Mouse (Mus musculus): ENCODE measurements at regions not wholly inside any gene's neighbourhood (a gene's known extent, or its start where the extent isn't known, plus 50 kb on each side); places are given as distances from the start of the nearest gene placed in this dataset.

DNA sequence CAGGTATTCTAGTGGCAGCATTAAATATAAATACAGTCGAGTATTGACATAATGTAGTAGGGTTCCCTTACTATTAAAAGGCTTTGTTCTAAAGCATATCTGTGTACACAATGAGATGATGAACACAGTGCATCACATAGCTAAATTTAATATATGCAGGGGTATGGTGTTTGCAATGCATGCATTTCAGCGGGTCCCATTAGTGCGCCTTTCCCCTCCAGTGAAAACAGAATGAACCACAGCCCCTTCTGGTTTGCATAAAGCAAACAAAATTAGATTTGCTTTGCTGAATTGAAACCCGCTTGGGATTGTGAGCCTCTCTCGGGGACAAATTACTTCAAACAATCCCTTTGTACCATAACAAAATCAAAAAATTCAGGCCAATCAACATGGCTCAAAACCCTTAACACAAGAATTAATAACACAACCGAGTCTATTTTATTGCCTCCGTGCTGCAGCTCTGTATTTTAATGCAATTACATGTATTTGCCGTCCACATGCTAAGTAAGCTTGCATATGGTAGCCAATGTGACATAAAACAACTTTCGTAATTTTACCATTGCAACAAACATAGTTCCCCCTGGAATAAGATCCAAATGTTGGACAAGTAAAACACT, 562.6 kb upstream of the Pou3f2 start:
- no peak for TF ChIP-seq MAX (IDR thresholded peaks at IDR 0.05; ENCODE audit: low read length)
- no peak for TF ChIP-seq UBTF (IDR thresholded peaks at IDR 0.05; ENCODE audit: borderline replicate concordance, insufficient read depth, low read depth, low read length)
- no peak for TF ChIP-seq ZC3H11A (IDR thresholded peaks at IDR 0.05; ENCODE audit: low read depth, low read length)
- TF ChIP-seq CTCF (IDR thresholded peaks at IDR 0.05 in 2 of 3, conservative IDR thresholded peaks at IDR 0.05 in 1 of 3; ENCODE audit: control insufficient read depth in 1 of 3, insufficient read depth in 1 of 3, low read depth in 2 of 3, low read length in 3 of 3, poor library complexity in 1 of 3, severe bottlenecking in 1 of 3): no peak
- TF ChIP-seq POLR2A (IDR thresholded peaks at IDR 0.05; ENCODE audit: control insufficient read depth in 1 of 2, insufficient read depth in 1 of 2, low read depth in 1 of 2, low read length in 2 of 2, poor library complexity in 1 of 2): no peak
- no peak for TF ChIP-seq MAZ (IDR thresholded peaks at IDR 0.05; ENCODE audit: low read depth, low read length)
- no peak for TF ChIP-seq ETS1 (IDR thresholded peaks at IDR 0.05; ENCODE audit: low read depth, low read length)
- TF ChIP-seq RCOR1 (IDR thresholded peaks at IDR 0.05; ENCODE audit: low read depth, low read length): no peak
- TF ChIP-seq GATA1 (IDR thresholded peaks at IDR 0.05; ENCODE audit: low read depth, low read length): no peak
- no peak for TF ChIP-seq GABPA (IDR thresholded peaks at IDR 0.05; ENCODE audit: low read depth, low read length)

Data from MEL (cell line).